Mouse (Mus musculus) limb, embryonic 12.5 days (tissue): ENCODE measurements around the gene Slc26a10. TPM values are rescaled to one million over a fixed set of nuclear protein-coding genes. Genes with fewer than 3 reads are reported as not detected.
A peak's percentile ranks its signal among the peaks of the same experiment; 100 is the strongest.
"Not testable (repeated sequence)": the region's sequence is repeated elsewhere in the genome, so short reads cannot be mapped to it uniquely, and the experiment has no call there.

Experiments used
- ATAC-seq: fragments of 200-750 bp; cut with Nextera tagmentation; 2 replicates; pipeline ENCODE4 v1.8.0; 2017; ENCODE audit warnings: low read depth, moderate TSS enrichment; ENCODE audit not compliant: insufficient number of reproducible peaks, insufficient read depth, low FRiP score, low TSS enrichment
- H3K27ac ChIP-seq: fragments of 300-500 bp; sonication (generic); 2 replicates; pipeline ENCODE4 v1.5.1; 2016; ENCODE audit warnings: mild to moderate bottlenecking, moderate library complexity
- H3K27me3 ChIP-seq: fragments of 300-500 bp; sonication (generic); 2 replicates; pipeline ENCODE4 v1.6.1; 2016; ENCODE audit warnings: mild to moderate bottlenecking, moderate library complexity
- H3K36me3 ChIP-seq: fragments of 300-500 bp; sonication (generic); 2 replicates; pipeline ENCODE4 v1.6.1; 2016; ENCODE audit warnings: mild to moderate bottlenecking, moderate library complexity
- H3K4me1 ChIP-seq: fragments of 300-500 bp; sonication (generic); replicated peaks from 2 replicates; pipeline ENCODE4 v1.6.1; 2016
- H3K4me2 ChIP-seq: fragments of 300-500 bp; sonication (generic); 2 replicates; pipeline ENCODE4 v1.6.1; 2016; ENCODE audit warnings: mild to moderate bottlenecking, moderate library complexity
- H3K4me3 ChIP-seq: fragments of 300-500 bp; sonication (generic); replicated peaks from 2 replicates; pipeline ENCODE4 v1.5.1; 2016; ENCODE audit warnings: mild to moderate bottlenecking
- H3K9ac ChIP-seq: fragments of 300-500 bp; sonication (generic); replicated peaks from 2 replicates; pipeline ENCODE4 v1.6.1; 2016; ENCODE audit warnings: mild to moderate bottlenecking, moderate library complexity
- H3K9me3 ChIP-seq: fragments of 300-500 bp; sonication (generic); 2 replicates; pipeline ENCODE4 v1.6.1; 2016; ENCODE audit warnings: mild to moderate bottlenecking, moderate library complexity
- WGBS: fragments of 180-500 bp; shearing (Covaris S2); methylation state at CpG from one replicate; pipeline ENCODE4 v1.1.7; 2016; 5-methylcytosine and 5-hydroxymethylcytosine counted together
- polyA plus RNA-seq: library from polyadenylated mRNA; unstranded; fragments of >200 nt; fragmentation: Nextera tagmentation; extraction: Ambion mirVana; gene quantifications from 2 replicates; pipeline ENCODE4 v1.2.1, GENCODE M21; 2016

The Slc26a10 gene
- polyA plus RNA-seq, 1 experiment from 2014 or later: 3.4 TPM

- WGBS: 2% methylated on average over 22 of the region's 22 CpGs
- peaks cover 29% of the 10 kb centered on the region for H3K4me1 ChIP-seq
- ATAC-seq: no peak
- H3K4me3 ChIP-seq: peak overlapping the region; percentile 42
- no peak overlapping the region for H3K27ac ChIP-seq
- H3K9ac ChIP-seq: 0 out of 2 replicates have a peak overlapping the region, but pooled peaks have one; percentile 52
- no peaks in the 10 kb centered on the region for H3K36me3 ChIP-seq
- H3K27me3 ChIP-seq: peaks cover 76% of the 10 kb centered on the region
- peak overlapping the region; percentile 75 for H3K4me2 ChIP-seq
- no peaks in the 10 kb centered on the region for H3K9me3 ChIP-seq
Observed at GRCm38 (mm10) chr10:127170002-127170401, 10.4 kb downstream of the Slc26a10 start.

GRCm38 (mm10) chr10:127167614-127168192, 12.7 kb downstream of the Slc26a10 start:
- ATAC-seq: no peak

GRCm38 (mm10) chr10:127166771-127167613, 13.5 kb downstream of the Slc26a10 start:
- no peak for ATAC-seq
- Histone ChIP-seq H3K36me3 (no peaks in the 10 kb centered on the region), H3K4me3 (peak overlapping the region; percentile 63; the same call in 1 of the 2 replicates), H3K27ac (no peak overlapping the region), H3K4me1 (peaks cover 29% of the 10 kb centered on the region), H3K27me3 (peaks cover 92% of the 10 kb centered on the region), H3K9me3 (no peaks in the 10 kb centered on the region), H3K9ac (no peak overlapping the region), H3K4me2 (no peak overlapping the region)
- WGBS: 17% methylated on average over 15 of the region's 15 CpGs

More at GRCm38 (mm10) chr10:127167614-127168192, 12.7 kb downstream of the Slc26a10 start:
- H3K9ac ChIP-seq: no peak overlapping the region
- H3K27me3 ChIP-seq: peaks cover 93% of the 10 kb centered on the region
- no peak overlapping the region for H3K27ac ChIP-seq
- no peaks in the 10 kb centered on the region for H3K9me3 ChIP-seq
- whole genome bisulfite sequencing: 21% methylated on average over 10 of the region's 10 CpGs
- no peak overlapping the region for H3K4me2 ChIP-seq
- peaks cover 29% of the 10 kb centered on the region for H3K4me1 ChIP-seq
- no peaks in the 10 kb centered on the region for H3K36me3 ChIP-seq
- H3K4me3 ChIP-seq: no peak overlapping the region

GRCm38 (mm10) chr10:127166404-127166715, 14.1 kb downstream of the Slc26a10 start:
- 5% methylated on average over 11 of the region's 11 CpGs for WGBS
- H3K4me1 ChIP-seq: peaks cover 29% of the 10 kb centered on the region
- no peaks in the 10 kb centered on the region for H3K36me3 ChIP-seq
- peak overlapping the region; percentile 63 for H3K4me3 ChIP-seq
- no peaks in the 10 kb centered on the region for H3K9me3 ChIP-seq
- H3K27me3 ChIP-seq: peaks cover 87% of the 10 kb centered on the region
- peak overlapping the region; percentile 100 for H3K4me2 ChIP-seq
- peak overlapping the region; percentile 69; the same call in 1 of the 2 replicates for H3K9ac ChIP-seq
- no peak overlapping the region for H3K27ac ChIP-seq
- no peak for ATAC-seq

- Histone ChIP-seq H3K27ac (no peak overlapping the region), H3K9me3 (no peaks in the 10 kb centered on the region), H3K27me3 (peaks cover 81% of the 10 kb centered on the region), H3K9ac (peak overlapping the region; percentile 69), H3K4me1 (peaks cover 25% of the 10 kb centered on the region), H3K36me3 (no peaks in the 10 kb centered on the region), H3K4me3 (peak overlapping the region; percentile 63), H3K4me2 (peak overlapping the region; percentile 100)
- peak; percentile 17; the same call in 1 of the 2 replicates for ATAC-seq
- under 1% methylated on average over 56 of the region's 56 CpGs for WGBS
Observed at GRCm38 (mm10) chr10:127165654-127166403, 14.6 kb downstream of the Slc26a10 start.

- WGBS: under 1% methylated on average over 42 of the region's 42 CpGs
- Histone ChIP-seq H3K9me3 (no peaks in the 10 kb centered on the region), H3K36me3 (no peaks in the 10 kb centered on the region), H3K4me2 (peak overlapping the region; percentile 100), H3K4me1 (peaks cover 19% of the 10 kb centered on the region), H3K27ac (no peak overlapping the region), H3K27me3 (peaks cover 76% of the 10 kb centered on the region), H3K9ac (peak overlapping the region; percentile 69), H3K4me3 (peak overlapping the region; percentile 63)
- ATAC-seq: peak; percentile 57
Observed at GRCm38 (mm10) chr10:127165354-127165653, 15.1 kb downstream of the Slc26a10 start.

- Histone ChIP-seq H3K36me3 (no peaks in the 10 kb centered on the region), H3K27ac (no peak within 1 kb of the TSS), H3K9ac (peak within 1 kb of the TSS; percentile 69), H3K4me1 (peaks cover 14% of the 10 kb centered on the region), H3K9me3 (no peaks in the 10 kb centered on the region), H3K4me2 (peak within 1 kb of the TSS; percentile 100), H3K27me3 (peaks cover 71% of the 10 kb centered on the region), H3K4me3 (peak within 1 kb of the TSS; percentile 63)
- 2% methylated on average over 52 of the region's 52 CpGs for WGBS
- peak; percentile 71 for ATAC-seq
Observed at GRCm38 (mm10) chr10:127164631-127165353, 15.7 kb downstream of the Slc26a10 start, which contains the start of gene B4galnt1. Gene B4galnt1, plus strand, starts transcription at chr10:127165225.

GRCm38 (mm10) chr10:127164190-127164589, 16.3 kb downstream of the Slc26a10 start:
- H3K9me3 ChIP-seq: no peaks in the 10 kb centered on the region
- no peak overlapping the region; the same call in 1 of the 2 replicates for H3K4me3 ChIP-seq
- H3K36me3 ChIP-seq: no peaks in the 10 kb centered on the region
- WGBS: 92% methylated on average over 4 of the region's 4 CpGs
- H3K27ac ChIP-seq: no peak overlapping the region
- peak overlapping the region; percentile 34; the same call in 1 of the 2 replicates for H3K9ac ChIP-seq
- H3K27me3 ChIP-seq: peaks cover 65% of the 10 kb centered on the region
- no peak for ATAC-seq
- no peak overlapping the region for H3K4me2 ChIP-seq
- peaks cover 12% of the 10 kb centered on the region for H3K4me1 ChIP-seq

GRCm38 (mm10) chr10:127162771-127163261, 17.6 kb downstream of the Slc26a10 start:
- not testable (repeated sequence) for H3K4me2 ChIP-seq, H3K9ac ChIP-seq, ATAC-seq, H3K27ac ChIP-seq, H3K9me3 ChIP-seq, H3K36me3 ChIP-seq, H3K4me3 ChIP-seq
- Histone ChIP-seq H3K27me3 (peaks cover 52% of the 10 kb centered on the region), H3K4me1 (peaks cover 12% of the 10 kb centered on the region)
- 40% methylated on average over 7 of the region's 7 CpGs for WGBS

GRCm38 (mm10) chr10:127160728-127161127, 19.7 kb downstream of the Slc26a10 start:
- WGBS: 75% methylated on average over 3 of the region's 3 CpGs
- H3K9ac ChIP-seq: no peak overlapping the region
- peaks cover 6% of the 10 kb centered on the region for H3K4me1 ChIP-seq
- ATAC-seq: no peak
- no peak overlapping the region for H3K4me3 ChIP-seq
- peaks cover 31% of the 10 kb centered on the region for H3K27me3 ChIP-seq
- H3K4me2 ChIP-seq: no peak overlapping the region
- H3K27ac ChIP-seq: no peak overlapping the region
- no peaks in the 10 kb centered on the region for H3K36me3 ChIP-seq
- no peaks in the 10 kb centered on the region for H3K9me3 ChIP-seq
